Mouse (Mus musculus) neural tube, embryonic 11.5 days (tissue): Measurements from ENCODE around the gene Gm45837. TPM values are rescaled to one million over a fixed set of nuclear protein-coding genes. Genes with fewer than 3 reads are reported as not detected.

ENCODE experiments used
- ATAC-seq: fragments of 200-750 bp; cut with Nextera tagmentation; 2 replicates; pipeline ENCODE4 v1.8.0; 2017; ENCODE audit warnings: moderate number of reproducible peaks, mild to moderate bottlenecking, moderate TSS enrichment, moderate library complexity; ENCODE audit not compliant: insufficient read depth, low FRiP score, low TSS enrichment
- DNase-seq: peaks from one replicate; pipeline ENCODE4 v3.0.0-alpha.2; 2015; ENCODE audit warnings: low spot score
- H3K27ac ChIP-seq: fragments of 300-500 bp; sonication (generic); 2 replicates; pipeline ENCODE4 v1.5.1; 2014; ENCODE audit warnings: low read depth, mild to moderate bottlenecking, low read length
- H3K27me3 ChIP-seq: fragments of 300-500 bp; sonication (generic); 2 replicates; pipeline ENCODE4 v1.6.1; 2014; ENCODE audit warnings: mild to moderate bottlenecking, low read length, mixed read lengths; ENCODE audit not compliant: control insufficient read depth, insufficient read depth
- H3K36me3 ChIP-seq: fragments of 300-500 bp; sonication (generic); 2 replicates; pipeline ENCODE4 v1.6.1; 2014; ENCODE audit warnings: mild to moderate bottlenecking, low read length, moderate library complexity, mixed read lengths; ENCODE audit not compliant: control insufficient read depth, insufficient read depth
- H3K4me1 ChIP-seq: fragments of 300-500 bp; sonication (generic); 2 replicates; pipeline ENCODE4 v1.6.1; 2014; ENCODE audit warnings: low read length, mixed read lengths; ENCODE audit not compliant: control insufficient read depth, insufficient read depth
- H3K4me2 ChIP-seq: fragments of 300-500 bp; sonication (generic); 2 replicates; pipeline ENCODE4 v1.6.1; 2014; ENCODE audit warnings: low read depth, mild to moderate bottlenecking, moderate library complexity
- H3K4me3 ChIP-seq: fragments of 300-500 bp; sonication (generic); 2 replicates; pipeline ENCODE4 v1.5.1; 2014; ENCODE audit warnings: low read depth, low read length
- H3K9ac ChIP-seq: fragments of 300-500 bp; sonication (generic); 2 replicates; pipeline ENCODE4 v1.6.1; 2014; ENCODE audit warnings: mild to moderate bottlenecking, low read length
- H3K9me3 ChIP-seq: fragments of 300-500 bp; sonication (generic); 2 replicates; pipeline ENCODE4 v1.6.1; 2016; ENCODE audit warnings: low read length; ENCODE audit not compliant: control insufficient read depth
- WGBS: fragments of 180-500 bp; shearing (Covaris S2); extraction: QIAGEN DNeasy Blood & Tissue Kit; methylation state at CpG from one replicate; pipeline ENCODE4 v1.1.7; 2014; 5-methylcytosine and 5-hydroxymethylcytosine counted together
- polyA plus RNA-seq: library from polyadenylated mRNA; unstranded; fragments of >200 nt; fragmentation: Nextera tagmentation; extraction: Ambion mirVana; gene quantifications from 2 replicates; pipeline ENCODE4 v1.2.1, GENCODE M21; 2014

Gene Gm45837
- polyA plus RNA-seq, 1 experiment from 2014 or later: not detected

DNA sequence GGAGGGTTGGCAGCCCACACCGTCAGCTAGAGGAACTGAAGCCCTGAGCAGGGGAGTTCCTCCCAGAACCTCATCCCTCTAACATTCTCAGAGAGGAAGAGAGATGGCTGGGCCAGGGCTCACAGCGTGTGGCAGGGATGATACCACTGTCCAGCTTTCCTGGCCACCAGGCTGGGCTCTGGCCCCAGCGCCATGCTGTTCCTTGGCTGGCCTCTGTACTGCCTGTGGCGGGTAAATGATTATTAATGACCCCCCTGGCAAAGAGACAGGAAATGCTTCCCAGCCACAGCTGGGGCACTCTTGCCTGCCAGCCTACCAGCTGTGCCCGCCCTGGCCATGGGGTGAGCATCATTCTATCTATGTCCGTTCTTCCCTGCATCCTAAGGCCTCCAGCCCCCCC, 44.5 kb downstream of the Gm45837 start:
- Histone ChIP-seq H3K4me2 (no peak overlapping the region), H3K4me3 (no peak overlapping the region), H3K9ac (no peak overlapping the region), H3K4me1 (no peaks in the 10 kb centered on the region), H3K27me3 (peaks cover 13% of the 10 kb centered on the region), H3K36me3 (no peaks in the 10 kb centered on the region), H3K27ac (no peak overlapping the region), H3K9me3 (no peaks in the 10 kb centered on the region)
- 72% methylated on average over 6 of the region's 6 CpGs for WGBS
- ATAC-seq: no peak
- no peak for DNase-seq

DNA sequence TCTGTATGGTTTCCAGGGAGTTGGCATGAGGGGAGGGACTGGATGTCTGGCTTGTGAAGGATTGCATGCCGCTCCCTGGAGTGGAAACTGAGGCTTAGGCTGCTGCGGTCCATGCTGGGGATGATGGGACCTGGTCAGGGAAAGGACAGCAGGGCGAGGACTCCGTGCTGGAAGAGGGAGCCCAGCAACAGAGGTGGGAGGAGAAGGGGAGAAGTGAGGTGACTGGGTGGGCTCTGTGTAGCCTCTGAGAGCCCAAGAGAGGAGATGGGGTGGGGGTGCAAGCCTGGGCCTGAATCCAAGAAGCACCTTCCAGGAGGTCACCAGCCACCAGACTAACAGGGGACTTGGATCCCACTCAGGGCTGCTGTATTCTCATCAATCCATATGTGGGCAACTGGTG, 45.6 kb downstream of the Gm45837 start:
- Histone ChIP-seq H3K9ac (no peak overlapping the region), H3K36me3 (no peaks in the 10 kb centered on the region), H3K4me3 (no peak overlapping the region), H3K27ac (0 out of 2 replicates have a peak overlapping the region, but pooled peaks have one; percentile 34), H3K4me1 (no peaks in the 10 kb centered on the region), H3K9me3 (no peaks in the 10 kb centered on the region), H3K27me3 (peaks cover 13% of the 10 kb centered on the region), H3K4me2 (no peak overlapping the region)
- ATAC-seq (no peak), DNase-seq (no peak)
- 74% methylated on average over 4 of the region's 4 CpGs for WGBS

DNA sequence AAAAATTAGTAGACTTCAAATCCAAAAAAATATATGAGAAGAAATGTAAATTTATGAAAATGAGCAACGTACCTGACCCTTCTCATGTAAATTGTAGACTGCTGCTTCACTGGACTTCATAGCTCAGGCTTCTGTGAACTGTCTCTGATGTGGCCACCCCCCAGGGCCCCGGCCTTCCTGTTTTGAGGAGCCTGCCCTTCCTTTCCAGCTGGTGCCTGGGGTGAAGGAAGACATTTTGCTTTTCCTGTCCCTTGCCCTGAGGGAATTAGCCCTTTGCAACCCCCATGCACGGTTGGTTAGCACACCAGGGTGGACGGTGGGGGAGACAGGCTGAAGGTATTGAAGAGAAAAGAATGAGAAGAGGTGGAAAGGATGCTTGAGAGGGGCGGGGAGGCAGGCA, 46.1 kb downstream of the Gm45837 start:
- no peak overlapping the region for H3K4me3 ChIP-seq
- H3K9ac ChIP-seq: no peak overlapping the region
- DNase-seq (no peak), ATAC-seq (no peak)
- WGBS: 40% methylated on average over 5 of the region's 5 CpGs
- H3K4me1 ChIP-seq: no peaks in the 10 kb centered on the region
- no peak overlapping the region for H3K27ac ChIP-seq
- H3K9me3 ChIP-seq: no peaks in the 10 kb centered on the region
- peaks cover 10% of the 10 kb centered on the region for H3K27me3 ChIP-seq
- no peaks in the 10 kb centered on the region for H3K36me3 ChIP-seq
- no peak overlapping the region for H3K4me2 ChIP-seq

- Histone ChIP-seq H3K36me3 (no peaks in the 10 kb centered on the region), H3K4me3 (no peak overlapping the region), H3K4me2 (no peak overlapping the region), H3K9me3 (no peaks in the 10 kb centered on the region), H3K27ac (no peak overlapping the region), H3K4me1 (no peaks in the 10 kb centered on the region), H3K27me3 (peaks cover 7% of the 10 kb centered on the region; the same call in 1 of the 2 replicates), H3K9ac (no peak overlapping the region)
- ATAC-seq: no peak
- DNase-seq: no peak
- 75% methylated on average over 5 of the region's 5 CpGs for WGBS
These were observed 46.6 kb downstream of the Gm45837 start for GRCm38 (mm10) chr7:101457283-101457682.

DNA sequence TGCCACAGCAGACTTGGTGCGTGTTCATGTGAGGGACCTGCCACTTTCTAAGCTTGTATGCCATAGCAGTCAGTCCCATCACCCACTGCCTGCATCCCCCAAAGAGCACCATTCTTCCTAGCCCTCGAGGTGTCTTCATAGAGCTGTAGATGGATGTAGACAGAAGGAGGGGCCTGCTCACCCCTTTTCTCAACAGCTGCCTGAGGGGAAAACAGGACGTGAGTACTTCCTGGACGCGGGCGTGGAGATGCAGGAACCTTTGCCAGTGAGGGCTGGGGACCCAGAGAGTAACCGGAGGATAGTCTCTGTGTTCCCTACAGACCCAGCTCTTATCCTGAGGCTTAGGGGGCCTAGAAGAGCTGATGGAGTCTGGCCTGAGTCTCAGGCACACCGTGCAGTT, 47.1 kb downstream of the Gm45837 start:
- ATAC-seq (no peak), DNase-seq (no peak)
- Histone ChIP-seq H3K4me1 (no peaks in the 10 kb centered on the region), H3K9me3 (no peaks in the 10 kb centered on the region), H3K4me2 (no peak overlapping the region), H3K27ac (no peak overlapping the region), H3K9ac (no peak overlapping the region), H3K4me3 (no peak overlapping the region), H3K27me3 (0 out of 2 replicates have a peak, but pooled peaks cover 4% of the 10 kb centered on the region), H3K36me3 (no peaks in the 10 kb centered on the region)
- 78% methylated on average over 8 of the region's 8 CpGs for WGBS

- Histone ChIP-seq H3K9me3 (no peaks in the 10 kb centered on the region), H3K4me1 (no peaks in the 10 kb centered on the region), H3K27ac (no peak overlapping the region), H3K9ac (no peak overlapping the region), H3K36me3 (no peaks in the 10 kb centered on the region), H3K27me3 (no peaks in the 10 kb centered on the region), H3K4me3 (no peak overlapping the region), H3K4me2 (no peak overlapping the region)
- ATAC-seq (no peak), DNase-seq (no peak)
- 73% methylated on average over 4 of the region's 4 CpGs for WGBS
These were observed 47.6 kb downstream of the Gm45837 start for GRCm38 (mm10) chr7:101458278-101458781.

DNA sequence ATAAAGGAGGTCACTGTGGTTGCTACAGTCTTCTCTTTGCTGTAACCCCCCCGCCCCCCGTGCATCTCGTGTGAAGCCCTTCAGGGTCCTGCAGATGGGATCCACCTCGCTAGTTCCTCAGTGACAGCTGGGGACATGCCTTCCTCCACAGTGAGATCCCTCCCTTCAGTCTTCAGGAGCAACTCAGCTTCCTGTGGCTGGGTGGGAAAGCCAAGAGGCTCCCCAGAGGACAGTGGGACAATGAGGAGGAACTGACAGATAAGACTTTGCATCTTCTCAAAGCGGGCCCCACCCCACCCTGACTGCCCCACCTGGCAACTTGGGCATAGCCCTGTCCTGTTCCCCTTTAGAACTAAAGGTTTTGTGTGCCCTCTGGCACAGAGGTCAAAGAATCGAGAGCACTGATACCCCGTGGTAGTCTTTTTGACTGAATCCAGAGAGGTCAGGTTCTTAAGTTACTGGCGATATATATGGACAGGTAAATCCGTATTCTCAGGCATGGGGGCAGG, 48.7 kb downstream of the Gm45837 start:
- Histone ChIP-seq H3K36me3 (no peaks in the 10 kb centered on the region), H3K27ac (no peak overlapping the region), H3K4me3 (no peak overlapping the region), H3K4me2 (no peak overlapping the region), H3K27me3 (no peaks in the 10 kb centered on the region), H3K9ac (no peak overlapping the region), H3K9me3 (no peaks in the 10 kb centered on the region), H3K4me1 (no peaks in the 10 kb centered on the region)
- 79% methylated on average over 9 of the region's 9 CpGs for WGBS
- ATAC-seq (no peak), DNase-seq (no peak)

GRCm38 (mm10) chr7:101459923-101460607, 49.4 kb downstream of the Gm45837 start:
- no peaks in the 10 kb centered on the region for H3K27me3 ChIP-seq
- H3K4me3 ChIP-seq: no peak overlapping the region
- ATAC-seq (no peak), DNase-seq (no peak)
- no peaks in the 10 kb centered on the region for H3K4me1 ChIP-seq
- no peak overlapping the region for H3K4me2 ChIP-seq
- WGBS: 61% methylated on average over 10 of the region's 10 CpGs
- H3K27ac ChIP-seq: no peak overlapping the region
- no peaks in the 10 kb centered on the region for H3K9me3 ChIP-seq
- H3K9ac ChIP-seq: no peak overlapping the region
- no peaks in the 10 kb centered on the region for H3K36me3 ChIP-seq

- ATAC-seq: no peak
- no peaks in the 10 kb centered on the region for H3K4me1 ChIP-seq
- no peaks in the 10 kb centered on the region for H3K9me3 ChIP-seq
- H3K4me3 ChIP-seq: no peak overlapping the region
- H3K36me3 ChIP-seq: no peaks in the 10 kb centered on the region
- DNase-seq: no peak
- no peak overlapping the region for H3K9ac ChIP-seq
- 62% methylated on average over 10 of the region's 10 CpGs for WGBS
- H3K27ac ChIP-seq: no peak overlapping the region
- H3K27me3 ChIP-seq: no peaks in the 10 kb centered on the region
- H3K4me2 ChIP-seq: no peak overlapping the region
These were observed 49.9 kb downstream of the Gm45837 start for GRCm38 (mm10) chr7:101460608-101460957.
